In genomic region chr2:148038366-148039310, GRCm38 (mm10) we compare ENCODE assay signal across 15 mouse cellular contexts. TPM values are rescaled to one million over a fixed set of nuclear protein-coding genes. Genes with fewer than 3 reads are reported as not detected.
DNase-seq lines count a peak whose midpoint lies in the region; ATAC-seq and TF ChIP-seq lines count a peak whose summit lies in the region.
"Had no signal": no experiment of that assay in that cellular context is flagged by ENCODE, and none has a peak within 500 bp of the region (broad histone marks: within the 10 kb centered on the region; RNA-seq: fewer than 3 reads in every experiment).

No protein-coding gene starts in this region.

- no peak for TF ChIP-seq EP300 in heart, postnatal 0 days (IDR thresholded peaks at IDR 0.05; ENCODE audit: low read depth)

- H3K4me2 ChIP-seq in heart, postnatal 0 days (ENCODE audit: low read depth, low read length): no peak overlapping the region
- peak overlapping the region; percentile 41 for H3K4me2 ChIP-seq in liver, embryonic 11.5 days
- H3K4me2 ChIP-seq in midbrain, embryonic 14.5 days (ENCODE audit: low read length): peak overlapping the region; percentile 26
- H3K4me2 ChIP-seq in kidney, embryonic 15.5 days: no peak overlapping the region
- H3K4me2 ChIP-seq: limb, embryonic 12.5 days had no signal

- no peak overlapping the region for H3K9ac ChIP-seq in heart, postnatal 0 days (replicated peaks; ENCODE audit: low read depth, low read length)
- peak overlapping the region; percentile 55 for H3K9ac ChIP-seq in liver, embryonic 11.5 days (ENCODE audit: low read depth, low read length)
- H3K9ac ChIP-seq in midbrain, embryonic 14.5 days (replicated peaks; ENCODE audit: low read length): peak overlapping the region; percentile 29; the same call in 1 of the 2 replicates
- no peak overlapping the region for H3K9ac ChIP-seq in kidney, embryonic 15.5 days
- H3K9ac ChIP-seq: forebrain, postnatal 0 days; limb, embryonic 12.5 days had no signal

- intact Hi-C loops in left cerebral cortex, adult 2 months (cut with DNase I): loop anchor here (5.0 kb wide), 3 partner anchors 951 to 1821 kb away; partner anchors contain the start of gene Nkx2-4

- no peaks in the 10 kb centered on the region for H3K36me3 ChIP-seq in heart, postnatal 0 days (replicated peaks; ENCODE audit: control insufficient read depth, insufficient read depth, low read length)
- no peaks in the 10 kb centered on the region for H3K36me3 ChIP-seq in embryonic facial prominence, embryonic 10.5 days (replicated peaks)
- H3K36me3 ChIP-seq in liver, embryonic 11.5 days (ENCODE audit: control insufficient read depth, insufficient read depth, low read length): no peaks in the 10 kb centered on the region
- H3K36me3 ChIP-seq in midbrain, embryonic 14.5 days (ENCODE audit: control insufficient read depth, insufficient read depth, low read length): no peaks in the 10 kb centered on the region
- H3K36me3 ChIP-seq in kidney, embryonic 15.5 days: no peaks in the 10 kb centered on the region
- H3K36me3 ChIP-seq: limb, embryonic 12.5 days had no signal

- no peak overlapping the region for H3K27ac ChIP-seq in heart, postnatal 0 days (ENCODE audit: low read depth)
- no peak overlapping the region for H3K27ac ChIP-seq in embryonic facial prominence, embryonic 10.5 days (replicated peaks)
- H3K27ac ChIP-seq in liver, embryonic 11.5 days (ENCODE audit: low read depth, low read length): no peak overlapping the region
- peak overlapping the region; percentile 66 for H3K27ac ChIP-seq in midbrain, embryonic 14.5 days (replicated peaks; ENCODE audit: low read depth, low read length)
- H3K27ac ChIP-seq in left cerebral cortex, adult 2 months: no peak overlapping the region
- no peak overlapping the region for H3K27ac ChIP-seq in kidney, embryonic 15.5 days
- H3K27ac ChIP-seq: heart, adult 2 months; limb, embryonic 12.5 days had no signal

- ATAC-seq in heart, postnatal 0 days (ENCODE audit: insufficient read depth, low read depth): no peak
- no peak for ATAC-seq in liver, embryonic 11.5 days (replicated peaks; ENCODE audit: low FRiP score)
- no peak for ATAC-seq in midbrain, embryonic 14.5 days (ENCODE audit: low FRiP score, low TSS enrichment)
- ATAC-seq in kidney, embryonic 15.5 days (replicated peaks; ENCODE audit: low FRiP score): no peak
- ATAC-seq: activated CD4-positive, CD25-positive, alpha-beta regulatory T cell, adult 4 months; forebrain, postnatal 0 days had no signal

- 3% methylated on average over 42 of the region's 42 CpGs for WGBS in heart, postnatal 0 days
- under 1% methylated on average over 42 of the region's 42 CpGs for WGBS in embryonic facial prominence, embryonic 10.5 days
- WGBS in liver, embryonic 11.5 days: 3% methylated on average over 42 of the region's 42 CpGs
- 1% methylated on average over 42 of the region's 42 CpGs for whole genome bisulfite sequencing in midbrain, embryonic 14.5 days
- under 1% methylated on average over 42 of the region's 42 CpGs for WGBS in kidney, embryonic 15.5 days

- H3K4me1 ChIP-seq in heart, postnatal 0 days (ENCODE audit: control insufficient read depth, insufficient read depth): no peaks in the 10 kb centered on the region
- H3K4me1 ChIP-seq in embryonic facial prominence, embryonic 10.5 days: peaks cover 12% of the 10 kb centered on the region; the same call in 1 of the 2 replicates
- 0 out of 2 replicates have a peak, but pooled peaks cover 2% of the 10 kb centered on the region for H3K4me1 ChIP-seq in liver, embryonic 11.5 days (replicated peaks; ENCODE audit: control insufficient read depth, insufficient read depth, low read length)
- no peaks in the 10 kb centered on the region for H3K4me1 ChIP-seq in midbrain, embryonic 14.5 days (ENCODE audit: control insufficient read depth, insufficient read depth, low read length)
- peaks cover 14% of the 10 kb centered on the region for H3K4me1 ChIP-seq in kidney, embryonic 15.5 days

- peak overlapping the region; percentile 0; the same call in 1 of the 2 replicates for H3K4me3 ChIP-seq in heart, postnatal 0 days (ENCODE audit: low read depth, low read length)
- 0 out of 2 replicates have a peak overlapping the region, but pooled peaks have one; percentile 3 for H3K4me3 ChIP-seq in embryonic facial prominence, embryonic 10.5 days
- H3K4me3 ChIP-seq in liver, embryonic 11.5 days (ENCODE audit: low read depth, low read length): peak overlapping the region; percentile 46
- H3K4me3 ChIP-seq in midbrain, embryonic 14.5 days (replicated peaks; ENCODE audit: low read depth, low read length): peak overlapping the region; percentile 13
- no peak overlapping the region for H3K4me3 ChIP-seq in left cerebral cortex, adult 2 months
- no peak overlapping the region for H3K4me3 ChIP-seq in kidney, embryonic 15.5 days (replicated peaks)
- H3K4me3 ChIP-seq: heart, adult 2 months; limb, embryonic 12.5 days had no signal

- DNase-seq in heart, postnatal 0 days (ENCODE audit: low spot score): no peak
- no peak for DNase-seq in heart, adult 8-10 months (ENCODE audit: low spot score)
- peak; percentile 58 for DNase-seq in embryonic facial prominence, embryonic 10.5 days (ENCODE audit: low spot score)
- no peak for DNase-seq in liver, embryonic 11.5 days (ENCODE audit: low spot score)
- DNase-seq in midbrain, embryonic 14.5 days: no peak
- DNase-seq in left cerebral cortex, adult 2 months (ENCODE audit: extremely low spot score in 1 of 2, low spot score in 2 of 2): no peak
- DNase-seq: embryo, embryonic 11 days; forebrain, postnatal 0 days; right cerebral cortex, postnatal 14 days; thymus, adult 18-20 months had no signal

- TF ChIP-seq CTCF in heart, postnatal 0 days (IDR thresholded peaks at IDR 0.05; ENCODE audit: low read depth): no peak
- TF ChIP-seq CTCF in left cerebral cortex, adult 2 months (IDR thresholded peaks at IDR 0.05): no peak

- no peaks in the 10 kb centered on the region for H3K9me3 ChIP-seq in heart, postnatal 0 days (replicated peaks; ENCODE audit: control insufficient read depth, low read length)
- H3K9me3 ChIP-seq in embryonic facial prominence, embryonic 10.5 days: no peaks in the 10 kb centered on the region
- H3K9me3 ChIP-seq in liver, embryonic 11.5 days (ENCODE audit: control insufficient read depth, low read length): no peaks in the 10 kb centered on the region
- H3K9me3 ChIP-seq in midbrain, embryonic 14.5 days (ENCODE audit: control insufficient read depth, low read length): no peaks in the 10 kb centered on the region
- H3K9me3 ChIP-seq in kidney, embryonic 15.5 days (replicated peaks): no peaks in the 10 kb centered on the region
- H3K9me3 ChIP-seq: limb, embryonic 12.5 days had no signal

- H3K27me3 ChIP-seq in heart, postnatal 0 days (ENCODE audit: control insufficient read depth, insufficient read depth, low read length): peaks cover 100% of the 10 kb centered on the region
- H3K27me3 ChIP-seq in embryonic facial prominence, embryonic 10.5 days (replicated peaks; ENCODE audit: low read depth, poor library complexity, severe bottlenecking): peaks cover 100% of the 10 kb centered on the region
- peaks cover 100% of the 10 kb centered on the region for H3K27me3 ChIP-seq in liver, embryonic 11.5 days (replicated peaks; ENCODE audit: control insufficient read depth, insufficient read depth, low read length)
- peaks cover 99% of the 10 kb centered on the region for H3K27me3 ChIP-seq in midbrain, embryonic 14.5 days (ENCODE audit: control insufficient read depth, insufficient read depth, low read length)
- peaks cover 100% of the 10 kb centered on the region for H3K27me3 ChIP-seq in kidney, embryonic 15.5 days

RNA-seq across cellular contexts. Expression of gene Foxa2, which starts 8.1 kb away (rescaled TPM):
- not detected in 2 replicates for total RNA-seq in heart, postnatal 0 days (2014; rRNA removed; ENCODE audit: low replicate concordance)
- polyA plus RNA-seq in heart, postnatal 0 days (2015; fragmentation: Nextera tagmentation; extraction: Ambion mirVana): not detected in 2 replicates
- total RNA-seq in heart, adult 8-10 months (2022): not detected
- 1.8 and 2.4 TPM in 2 replicates for polyA plus RNA-seq in embryonic facial prominence, embryonic 10.5 days (2016; fragmentation: Nextera tagmentation; extraction: Ambion mirVana)
- 8.8 and 10.5 TPM in 2 replicates for polyA plus RNA-seq in liver, embryonic 11.5 days (2014; fragmentation: Nextera tagmentation; extraction: Ambion mirVana)
- polyA plus RNA-seq in midbrain, embryonic 14.5 days (2014; fragmentation: Nextera tagmentation; extraction: Ambion mirVana): 5.1 and 8.1 TPM in 2 replicates
- total RNA-seq in left cerebral cortex, adult 2 months (2021): not detected
- 0.17 and 0.58 TPM in 2 replicates for polyA plus RNA-seq in kidney, embryonic 15.5 days (2015; fragmentation: Nextera tagmentation; extraction: Ambion mirVana)
- total RNA-seq: heart, adult 2 months; layer of hippocampus, adult 18-20 months had no signal
- polyA plus RNA-seq: activated CD4-positive, CD25-positive, alpha-beta regulatory T cell, adult 4 months; limb, embryonic 12.5 days had no signal

Comparison
In these comparisons a context has a peak if more than half of its experiments do, and no peak if none do; other contexts are left out.
1. H3K4me2 ChIP-seq: peak in liver, embryonic 11.5 days (single experiment) and midbrain, embryonic 14.5 days (single experiment); none in heart, postnatal 0 days (single experiment) and kidney, embryonic 15.5 days (single experiment).
2. H3K4me3 ChIP-seq: peak in heart, postnatal 0 days (single experiment), embryonic facial prominence, embryonic 10.5 days (single experiment), liver, embryonic 11.5 days (single experiment) and midbrain, embryonic 14.5 days (single experiment); none in left cerebral cortex, adult 2 months (single experiment) and kidney, embryonic 15.5 days (single experiment).
3. H3K9ac ChIP-seq: peak in liver, embryonic 11.5 days (single experiment) and midbrain, embryonic 14.5 days (single experiment); none in heart, postnatal 0 days (single experiment) and kidney, embryonic 15.5 days (single experiment).